Comparison of ENCODE assay signal across 9 mouse cellular contexts in the genomic region with DNA sequence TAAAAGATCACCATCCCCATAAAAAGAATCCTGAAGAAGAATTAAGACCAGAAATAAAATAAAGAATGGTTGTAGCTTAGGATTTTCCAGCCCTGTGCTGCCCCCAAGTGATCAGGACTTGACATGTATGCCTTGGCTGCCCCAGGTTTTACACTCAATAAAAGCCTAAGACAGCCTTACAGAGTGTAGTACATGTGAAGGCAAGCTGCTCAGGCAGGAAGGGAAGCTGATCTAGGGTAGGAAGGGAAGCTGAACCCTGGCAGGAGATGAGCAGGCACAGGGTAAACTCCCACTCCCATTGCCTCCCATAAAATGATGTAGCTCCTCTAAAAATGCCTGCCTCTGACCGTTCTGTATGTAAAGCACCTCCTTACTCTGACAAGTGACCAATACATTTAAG. TPM values are rescaled to one million over a fixed set of nuclear protein-coding genes. Genes with fewer than 3 reads are reported as not detected.
DNase-seq lines count a peak whose midpoint lies in the region.
"Had no signal": no experiment of that assay in that cellular context is flagged by ENCODE, and none has a peak within 500 bp of the region (broad histone marks: within the 10 kb centered on the region; RNA-seq: fewer than 3 reads in every experiment).

No protein-coding gene starts in this region.

- DNase-seq in adrenal gland, postnatal 14 days, result peak; percentile 45
- DNase-seq in adrenal gland, adult 8-10 months, result no peak
- peak; percentile 29 for DNase-seq in Muller cell, postnatal 12 days (ENCODE audit: inconsistent ontology term)
- peak; percentile 61 for DNase-seq in embryo, embryonic 11 days
- DNase-seq in heart, postnatal 36 days, result peak; percentile 30 to 33
- DNase-seq in left cerebral cortex, adult 11 months (ENCODE audit: low spot score), result peak; percentile 46
- DNase-seq in naive thymus-derived CD4-positive, alpha-beta T cell, adult 2 months (ENCODE audit: low read depth), result peak; percentile 54
- DNase-seq in thymus, postnatal 4 days, result peak; percentile 74

- intact Hi-C loops in heart, postnatal 36 days (cut with DNase I), result no loop called here

RNA-seq across cellular contexts. Expression of a gene that starts 30.8 kb away (rescaled TPM):
- 2.3 and 5.5 TPM in 2 replicates for total RNA-seq in adrenal gland, postnatal 14 days (2021)
- 1 to 10 TPM; 2.6 to 6.8 (median 3.4) TPM for total RNA-seq in adrenal gland, adult 8-10 months (2022)
- 1 to 10 TPM; 2.2 to 2.8 TPM for total RNA-seq in heart, postnatal 36 days (2021)
- total RNA-seq: CH12.LX had no signal
